Mouse (Mus musculus) liver, embryonic 15.5 days (tissue): Measurements from ENCODE around the gene Cfap43. TPM values are rescaled to one million over a fixed set of nuclear protein-coding genes. Genes with fewer than 3 reads are reported as not detected.
A peak's percentile ranks its signal among the peaks of the same experiment; 100 is the strongest.

ENCODE experiments used
- ATAC-seq: fragments of 200-750 bp; cut with Nextera tagmentation; 2 replicates; pipeline ENCODE4 v1.8.0; 2017; ENCODE audit warnings: moderate number of reproducible peaks, mild to moderate bottlenecking, moderate library complexity; ENCODE audit not compliant: insufficient read depth
- H3K27ac ChIP-seq: fragments of 300-500 bp; sonication (generic); replicated peaks from 2 replicates; pipeline ENCODE4 v1.5.1; 2015; ENCODE audit warnings: mild to moderate bottlenecking, inconsistent platforms
- H3K27me3 ChIP-seq: fragments of 300-500 bp; sonication (generic); 2 replicates; pipeline ENCODE4 v1.6.1; 2015; ENCODE audit warnings: mild to moderate bottlenecking, inconsistent platforms
- H3K36me3 ChIP-seq: fragments of 300-500 bp; sonication (generic); replicated peaks from 2 replicates; pipeline ENCODE4 v1.6.1; 2015; ENCODE audit warnings: moderate library complexity, mild to moderate bottlenecking, inconsistent platforms
- H3K4me1 ChIP-seq: fragments of 300-500 bp; sonication (generic); replicated peaks from 2 replicates; pipeline ENCODE4 v1.6.1; 2015; ENCODE audit warnings: inconsistent platforms
- H3K4me2 ChIP-seq: fragments of 300-500 bp; sonication (generic); 2 replicates; pipeline ENCODE4 v1.6.1; 2015; ENCODE audit warnings: moderate library complexity, mild to moderate bottlenecking, inconsistent platforms
- H3K4me3 ChIP-seq: fragments of 300-500 bp; sonication (generic); replicated peaks from 2 replicates; pipeline ENCODE4 v1.5.1; 2015; ENCODE audit warnings: mild to moderate bottlenecking, inconsistent platforms
- H3K9ac ChIP-seq: fragments of 300-500 bp; sonication (generic); 2 replicates; pipeline ENCODE4 v1.6.1; 2015; ENCODE audit warnings: moderate library complexity, mild to moderate bottlenecking, inconsistent platforms
- H3K9me3 ChIP-seq: fragments of 300-500 bp; sonication (generic); replicated peaks from 2 replicates; pipeline ENCODE4 v1.6.1; 2016; ENCODE audit warnings: inconsistent platforms
- WGBS: fragments of 180-500 bp; shearing (Covaris S2); methylation state at CpG from one replicate; pipeline ENCODE4 v1.1.7; 2015; ENCODE audit warnings: mixed read lengths; ENCODE audit not compliant: insufficient replicate concordance; 5-methylcytosine and 5-hydroxymethylcytosine counted together
- polyA plus RNA-seq: library from polyadenylated mRNA; unstranded; fragments of >200 nt; fragmentation: Nextera tagmentation; extraction: Ambion mirVana; gene quantifications from 2 replicates; pipeline ENCODE4 v1.2.1, GENCODE M21; 2015

Cfap43 gene
- polyA plus RNA-seq, 1 experiment from 2014 or later, result 0.02 TPM

- no peak for ATAC-seq
- Histone ChIP-seq H3K4me3 (no peak overlapping the region), H3K9me3 (no peaks in the 10 kb centered on the region), H3K27me3 (no peaks in the 10 kb centered on the region), H3K27ac (no peak overlapping the region), H3K4me1 (no peaks in the 10 kb centered on the region), H3K36me3 (no peaks in the 10 kb centered on the region), H3K9ac (no peak overlapping the region), H3K4me2 (no peak overlapping the region)
- WGBS, result 64% methylated on average over 6 of the region's 6 CpGs
Observed at GRCm38 (mm10) chr19:47783898-47784297, 135.2 kb downstream of the Cfap43 start.

- H3K9ac ChIP-seq, result no peak overlapping the region
Observed at GRCm38 (mm10) chr19:47780972-47781371, 138.1 kb downstream of the Cfap43 start.

GRCm38 (mm10) chr19:47780145-47780544, 138.9 kb downstream of the Cfap43 start:
- Histone ChIP-seq H3K4me2 (no peak overlapping the region), H3K27me3 (no peaks in the 10 kb centered on the region), H3K4me3 (no peak overlapping the region), H3K9ac (no peak overlapping the region), H3K36me3 (no peaks in the 10 kb centered on the region), H3K4me1 (no peaks in the 10 kb centered on the region), H3K9me3 (no peaks in the 10 kb centered on the region), H3K27ac (no peak overlapping the region)
- ATAC-seq, result no peak
- 75% methylated on average over 7 of the region's 7 CpGs for WGBS

More at GRCm38 (mm10) chr19:47780972-47781371, 138.1 kb downstream of the Cfap43 start:
- H3K36me3 ChIP-seq, result no peaks in the 10 kb centered on the region
- 56% methylated on average over 11 of the region's 11 CpGs for WGBS
- H3K9me3 ChIP-seq, result no peaks in the 10 kb centered on the region
- no peak overlapping the region for H3K4me2 ChIP-seq
- no peaks in the 10 kb centered on the region for H3K27me3 ChIP-seq
- H3K27ac ChIP-seq, result no peak overlapping the region
- H3K4me3 ChIP-seq, result no peak overlapping the region
- ATAC-seq, result no peak
- no peaks in the 10 kb centered on the region for H3K4me1 ChIP-seq

GRCm38 (mm10) chr19:47777847-47778246, 141.2 kb downstream of the Cfap43 start:
- Histone ChIP-seq H3K27ac (no peak overlapping the region), H3K4me2 (no peak overlapping the region), H3K36me3 (no peaks in the 10 kb centered on the region), H3K9me3 (no peaks in the 10 kb centered on the region), H3K4me3 (no peak overlapping the region), H3K4me1 (no peaks in the 10 kb centered on the region), H3K27me3 (no peaks in the 10 kb centered on the region), H3K9ac (no peak overlapping the region)
- no peak for ATAC-seq
- 68% methylated on average over 6 of the region's 6 CpGs for WGBS

- no peak overlapping the region for H3K4me3 ChIP-seq
- no peaks in the 10 kb centered on the region for H3K36me3 ChIP-seq
- no peak overlapping the region for H3K27ac ChIP-seq
- ATAC-seq, result no peak
- no peaks in the 10 kb centered on the region for H3K4me1 ChIP-seq
- no peaks in the 10 kb centered on the region for H3K27me3 ChIP-seq
- 58% methylated on average over 19 of the region's 19 CpGs for WGBS
- H3K4me2 ChIP-seq, result 0 out of 2 replicates have a peak overlapping the region, but pooled peaks have one; percentile 16
- no peaks in the 10 kb centered on the region for H3K9me3 ChIP-seq
- no peak overlapping the region for H3K9ac ChIP-seq
Observed at GRCm38 (mm10) chr19:47755625-47756024, 163.5 kb downstream of the Cfap43 start.

GRCm38 (mm10) chr19:47754931-47755330, 164.2 kb downstream of the Cfap43 start:
- WGBS, result 60% methylated on average over 9 of the region's 9 CpGs
- H3K9ac ChIP-seq, result no peak overlapping the region
- H3K4me1 ChIP-seq, result no peaks in the 10 kb centered on the region
- ATAC-seq, result no peak
- no peak overlapping the region for H3K4me2 ChIP-seq
- H3K4me3 ChIP-seq, result no peak overlapping the region
- H3K27ac ChIP-seq, result no peak overlapping the region
- H3K9me3 ChIP-seq, result no peaks in the 10 kb centered on the region
- no peaks in the 10 kb centered on the region for H3K36me3 ChIP-seq
- H3K27me3 ChIP-seq, result no peaks in the 10 kb centered on the region

GRCm38 (mm10) chr19:47753921-47754320, 165.2 kb downstream of the Cfap43 start:
- Histone ChIP-seq H3K4me1 (no peaks in the 10 kb centered on the region), H3K27ac (no peak overlapping the region), H3K4me3 (no peak overlapping the region), H3K4me2 (no peak overlapping the region), H3K27me3 (no peaks in the 10 kb centered on the region), H3K9me3 (no peaks in the 10 kb centered on the region), H3K9ac (no peak overlapping the region), H3K36me3 (no peaks in the 10 kb centered on the region)
- no peak for ATAC-seq
- WGBS, result 43% methylated on average over 4 of the region's 4 CpGs

GRCm38 (mm10) chr19:47752456-47752855, 166.6 kb downstream of the Cfap43 start:
- Histone ChIP-seq H3K9ac (no peak overlapping the region), H3K4me3 (no peak overlapping the region), H3K9me3 (no peaks in the 10 kb centered on the region), H3K36me3 (no peaks in the 10 kb centered on the region), H3K27me3 (no peaks in the 10 kb centered on the region), H3K27ac (no peak overlapping the region), H3K4me2 (no peak overlapping the region), H3K4me1 (no peaks in the 10 kb centered on the region)
- ATAC-seq, result no peak
- 78% methylated on average over 9 of the region's 9 CpGs for WGBS

GRCm38 (mm10) chr19:47750391-47750790, 168.7 kb downstream of the Cfap43 start:
- WGBS, result 76% methylated on average over 5 of the region's 5 CpGs
- H3K4me2 ChIP-seq, result no peak overlapping the region

GRCm38 (mm10) chr19:47748950-47749349, 170.1 kb downstream of the Cfap43 start:
- Histone ChIP-seq H3K4me2 (no peak overlapping the region), H3K4me3 (no peak overlapping the region), H3K9me3 (no peaks in the 10 kb centered on the region), H3K27me3 (no peaks in the 10 kb centered on the region), H3K4me1 (no peaks in the 10 kb centered on the region), H3K9ac (no peak overlapping the region), H3K36me3 (no peaks in the 10 kb centered on the region), H3K27ac (no peak overlapping the region)
- WGBS, result 53% methylated on average over 2 of the region's 2 CpGs
- ATAC-seq, result no peak

More at GRCm38 (mm10) chr19:47750391-47750790, 168.7 kb downstream of the Cfap43 start:
- Histone ChIP-seq H3K9ac (no peak overlapping the region), H3K4me3 (no peak overlapping the region), H3K36me3 (no peaks in the 10 kb centered on the region), H3K9me3 (no peaks in the 10 kb centered on the region), H3K27me3 (no peaks in the 10 kb centered on the region), H3K4me1 (no peaks in the 10 kb centered on the region), H3K27ac (no peak overlapping the region)
- ATAC-seq, result no peak

- no peak overlapping the region for H3K4me3 ChIP-seq
- H3K36me3 ChIP-seq, result no peaks in the 10 kb centered on the region
- no peak overlapping the region for H3K9ac ChIP-seq
- no peaks in the 10 kb centered on the region for H3K9me3 ChIP-seq
- ATAC-seq, result no peak
- no peaks in the 10 kb centered on the region for H3K27me3 ChIP-seq
- H3K4me1 ChIP-seq, result no peaks in the 10 kb centered on the region
- 75% methylated on average over 2 of the region's 2 CpGs for WGBS
- no peak overlapping the region for H3K4me2 ChIP-seq
- no peak overlapping the region for H3K27ac ChIP-seq
Observed at GRCm38 (mm10) chr19:47747072-47747471, 172.0 kb downstream of the Cfap43 start.

GRCm38 (mm10) chr19:47731931-47732330, 187.2 kb downstream of the Cfap43 start:
- H3K27ac ChIP-seq, result peak overlapping the region; percentile 89
- peaks cover 37% of the 10 kb centered on the region for H3K36me3 ChIP-seq
- no peaks in the 10 kb centered on the region for H3K27me3 ChIP-seq
- H3K9ac ChIP-seq, result peak overlapping the region; percentile 68
- H3K4me3 ChIP-seq, result peak overlapping the region; percentile 77
- ATAC-seq, result peak; percentile 51
- H3K9me3 ChIP-seq, result no peaks in the 10 kb centered on the region
- peaks cover 23% of the 10 kb centered on the region for H3K4me1 ChIP-seq
- H3K4me2 ChIP-seq, result peak overlapping the region; percentile 76
- WGBS, result 3% methylated on average over 15 of the region's 15 CpGs
